Mouse (Mus musculus): ENCODE measurements around the gene Dcxr. TPM values are rescaled to one million over a fixed set of nuclear protein-coding genes. Genes with fewer than 3 reads are reported as not detected.

Dcxr gene
- total and polyA plus RNA-seq, 2 experiments from 2014 or later, result 5.0 to 8.6 TPM

DNA sequence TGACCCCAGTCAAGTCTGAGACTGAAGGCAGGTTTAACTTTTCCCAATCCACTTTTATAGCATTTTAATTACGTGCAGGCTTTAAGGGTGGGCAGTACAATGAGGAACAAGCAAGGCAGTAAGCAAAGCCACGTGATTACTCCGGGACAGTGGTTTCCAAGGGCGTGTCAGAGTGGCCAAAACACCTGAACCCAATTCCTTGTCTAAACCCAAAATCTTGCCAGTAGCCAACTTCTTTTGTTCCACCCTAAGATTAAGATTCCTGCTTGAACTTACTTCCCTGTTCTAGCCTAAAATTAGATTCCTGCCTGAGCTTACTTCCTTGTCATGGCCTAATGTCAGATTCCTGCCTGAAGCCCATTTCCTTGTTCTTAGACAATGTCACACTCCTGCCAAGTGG lies 20.9 kb upstream of the Dcxr start:
- no peak overlapping the region for H3K4me2 ChIP-seq (ENCODE audit: low read depth, low read length)
- H3K9me3 ChIP-seq (replicated peaks; ENCODE audit: control insufficient read depth, low read length), result no peaks in the 10 kb centered on the region
- no peak overlapping the region for H3K4me3 ChIP-seq (ENCODE audit: low read depth, low read length)
- no peak for TF ChIP-seq CTCF (IDR thresholded peaks at IDR 0.05; ENCODE audit: low read depth)
- no peak for TF ChIP-seq EP300 (IDR thresholded peaks at IDR 0.05; ENCODE audit: low read depth)
- H3K4me1 ChIP-seq (ENCODE audit: control insufficient read depth, insufficient read depth), result no peaks in the 10 kb centered on the region
- DNase-seq (ENCODE audit: low spot score) (no peak), ATAC-seq (ENCODE audit: insufficient read depth, low read depth) (no peak)
- H3K9ac ChIP-seq (replicated peaks; ENCODE audit: low read depth, low read length), result no peak overlapping the region
- H3K36me3 ChIP-seq (replicated peaks; ENCODE audit: control insufficient read depth, insufficient read depth, low read length), result no peaks in the 10 kb centered on the region
- 0 out of 2 replicates have a peak, but pooled peaks cover 3% of the 10 kb centered on the region for H3K27me3 ChIP-seq (ENCODE audit: control insufficient read depth, insufficient read depth, low read length)
- H3K27ac ChIP-seq (ENCODE audit: low read depth), result no peak overlapping the region
- WGBS, result 81% methylated on average over 4 of the region's 4 CpGs

DNA sequence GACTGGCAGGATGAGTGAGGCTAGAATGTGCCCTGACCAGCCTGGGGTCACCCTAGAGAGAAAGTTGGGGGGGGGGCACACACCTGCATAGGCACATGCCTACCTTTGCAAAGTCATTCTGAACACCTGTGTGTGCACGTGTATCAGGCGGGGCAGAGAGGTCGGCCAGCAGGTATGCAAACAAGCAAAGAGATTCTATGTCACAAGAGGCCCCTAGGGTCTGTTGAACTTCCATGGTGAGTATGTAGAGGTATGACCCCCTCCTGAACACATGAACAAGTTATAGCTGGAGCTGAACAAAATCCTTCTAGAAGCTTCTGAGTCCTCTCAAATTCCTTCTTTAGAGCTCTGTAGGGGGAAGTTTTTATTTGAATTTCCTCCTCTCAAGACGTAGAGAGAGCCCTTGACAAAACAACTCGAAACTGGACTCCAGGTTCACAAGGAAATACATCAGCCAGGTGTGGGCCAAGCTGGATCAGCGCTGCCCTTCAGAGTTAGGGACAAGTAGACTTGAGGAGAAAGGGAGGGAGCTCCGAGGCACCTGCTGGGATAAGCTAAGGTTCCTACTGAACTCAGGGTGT lies 17.1 kb upstream of the Dcxr start:
- Histone ChIP-seq H3K4me3 (ENCODE audit: low read depth, low read length) (no peak overlapping the region), H3K9me3 (replicated peaks; ENCODE audit: control insufficient read depth, low read length) (no peaks in the 10 kb centered on the region), H3K9ac (replicated peaks; ENCODE audit: low read depth, low read length) (no peak overlapping the region), H3K4me1 (ENCODE audit: control insufficient read depth, insufficient read depth) (no peaks in the 10 kb centered on the region), H3K27ac (ENCODE audit: low read depth) (no peak overlapping the region), H3K27me3 (ENCODE audit: control insufficient read depth, insufficient read depth, low read length) (0 out of 2 replicates have a peak, but pooled peaks cover 3% of the 10 kb centered on the region), H3K36me3 (replicated peaks; ENCODE audit: control insufficient read depth, insufficient read depth, low read length) (no peaks in the 10 kb centered on the region), H3K4me2 (ENCODE audit: low read depth, low read length) (no peak overlapping the region)
- 66% methylated on average over 7 of the region's 7 CpGs for WGBS
- no peak for TF ChIP-seq CTCF (IDR thresholded peaks at IDR 0.05; ENCODE audit: low read depth)
- TF ChIP-seq EP300 (IDR thresholded peaks at IDR 0.05; ENCODE audit: low read depth), result no peak
- ATAC-seq (ENCODE audit: insufficient read depth, low read depth), result no peak
- no peak for DNase-seq (ENCODE audit: low spot score)

DNA sequence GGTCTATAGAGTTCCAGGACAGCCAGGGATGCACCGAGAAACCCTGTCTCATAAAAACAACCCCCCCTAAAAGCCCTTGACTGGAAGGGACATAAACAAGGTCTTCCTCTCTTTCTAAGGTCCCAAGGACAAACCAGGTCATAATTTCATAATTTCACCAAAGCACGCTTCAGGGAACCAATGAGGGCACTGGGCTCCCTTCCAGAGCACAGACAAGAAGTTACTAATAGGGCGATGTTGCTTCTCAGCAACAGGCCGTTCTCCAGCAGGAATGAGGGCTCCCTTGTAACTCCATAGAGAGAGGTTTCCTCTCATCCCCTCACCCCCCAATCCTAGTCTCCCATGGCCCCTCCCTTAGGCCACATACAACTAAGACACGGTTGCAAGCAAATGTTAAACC lies 13.9 kb upstream of the Dcxr start:
- ATAC-seq (ENCODE audit: insufficient read depth, low read depth) (no peak), DNase-seq (ENCODE audit: low spot score) (no peak)
- Histone ChIP-seq H3K9ac (replicated peaks; ENCODE audit: low read depth, low read length) (no peak overlapping the region), H3K4me2 (ENCODE audit: low read depth, low read length) (no peak overlapping the region), H3K36me3 (replicated peaks; ENCODE audit: control insufficient read depth, insufficient read depth, low read length) (no peaks in the 10 kb centered on the region), H3K27ac (ENCODE audit: low read depth) (no peak overlapping the region), H3K9me3 (replicated peaks; ENCODE audit: control insufficient read depth, low read length) (no peaks in the 10 kb centered on the region), H3K4me1 (ENCODE audit: control insufficient read depth, insufficient read depth) (no peaks in the 10 kb centered on the region), H3K4me3 (ENCODE audit: low read depth, low read length) (no peak overlapping the region), H3K27me3 (ENCODE audit: control insufficient read depth, insufficient read depth, low read length) (0 out of 2 replicates have a peak, but pooled peaks cover 3% of the 10 kb centered on the region)
- WGBS, result 85% methylated on average over 5 of the region's 5 CpGs
- TF ChIP-seq EP300 (IDR thresholded peaks at IDR 0.05; ENCODE audit: low read depth), result no peak
- TF ChIP-seq CTCF (IDR thresholded peaks at IDR 0.05; ENCODE audit: low read depth), result no peak

DNA sequence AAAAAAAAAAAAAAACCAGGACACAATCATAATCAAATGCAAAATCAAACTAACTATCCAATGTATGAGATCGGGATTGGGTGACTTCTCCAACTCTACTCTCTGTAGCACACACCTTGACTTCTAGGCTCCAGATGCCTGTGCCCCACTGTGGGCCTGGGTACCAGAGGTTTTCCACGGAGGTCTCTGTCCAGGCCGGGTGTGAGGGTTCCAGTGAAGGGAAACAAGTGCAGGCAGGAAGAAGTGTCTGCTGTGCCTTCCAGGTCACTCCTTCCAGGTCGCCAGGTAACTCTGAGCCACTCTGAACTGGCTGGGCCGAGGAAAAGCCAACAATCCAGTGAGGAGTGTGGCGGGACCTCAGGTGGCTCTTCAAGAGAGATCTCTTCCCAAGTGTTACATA lies 9.3 kb upstream of the Dcxr start:
- Histone ChIP-seq H3K36me3 (replicated peaks; ENCODE audit: control insufficient read depth, insufficient read depth, low read length) (no peaks in the 10 kb centered on the region), H3K9me3 (replicated peaks; ENCODE audit: control insufficient read depth, low read length) (no peaks in the 10 kb centered on the region), H3K4me2 (ENCODE audit: low read depth, low read length) (no peak overlapping the region), H3K4me3 (ENCODE audit: low read depth, low read length) (no peak overlapping the region), H3K27ac (ENCODE audit: low read depth) (no peak overlapping the region), H3K4me1 (ENCODE audit: control insufficient read depth, insufficient read depth) (0 out of 2 replicates have a peak, but pooled peaks cover 2% of the 10 kb centered on the region), H3K9ac (replicated peaks; ENCODE audit: low read depth, low read length) (no peak overlapping the region), H3K27me3 (ENCODE audit: control insufficient read depth, insufficient read depth, low read length) (no peaks in the 10 kb centered on the region)
- 57% methylated on average over 6 of the region's 6 CpGs for WGBS
- no peak for DNase-seq (ENCODE audit: low spot score)
- no peak for ATAC-seq (ENCODE audit: insufficient read depth, low read depth)
- TF ChIP-seq CTCF (IDR thresholded peaks at IDR 0.05; ENCODE audit: low read depth) (no peak), EP300 (IDR thresholded peaks at IDR 0.05; ENCODE audit: low read depth) (no peak)

DNA sequence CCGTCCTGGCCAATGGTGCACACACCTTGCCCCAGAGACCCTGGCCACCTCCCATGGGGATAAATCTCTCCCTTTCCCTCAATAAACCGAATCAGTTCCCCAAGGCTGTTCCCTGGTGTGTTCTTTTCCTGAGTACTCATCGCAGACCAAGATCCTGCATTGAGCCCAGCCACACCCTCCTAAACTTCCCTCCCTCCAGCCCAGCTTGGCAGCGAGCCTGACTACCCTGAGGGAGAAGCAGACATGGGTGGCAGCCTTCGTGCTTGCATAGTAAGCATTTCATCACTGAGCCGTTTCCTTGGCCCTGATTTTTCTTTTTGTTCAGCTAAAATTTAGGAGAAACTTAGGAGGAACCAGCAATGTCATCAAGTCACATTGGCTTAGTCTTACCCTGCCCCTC lies 6.4 kb upstream of the Dcxr start:
- no peak for TF ChIP-seq CTCF (IDR thresholded peaks at IDR 0.05; ENCODE audit: low read depth)
- TF ChIP-seq EP300 (IDR thresholded peaks at IDR 0.05; ENCODE audit: low read depth), result no peak
- Histone ChIP-seq H3K4me1 (ENCODE audit: control insufficient read depth, insufficient read depth) (0 out of 2 replicates have a peak, but pooled peaks cover 2% of the 10 kb centered on the region), H3K27me3 (ENCODE audit: control insufficient read depth, insufficient read depth, low read length) (no peaks in the 10 kb centered on the region; the same call in 1 of the 2 replicates), H3K9ac (replicated peaks; ENCODE audit: low read depth, low read length) (no peak overlapping the region), H3K9me3 (replicated peaks; ENCODE audit: control insufficient read depth, low read length) (no peaks in the 10 kb centered on the region), H3K36me3 (replicated peaks; ENCODE audit: control insufficient read depth, insufficient read depth, low read length) (no peaks in the 10 kb centered on the region), H3K4me3 (ENCODE audit: low read depth, low read length) (no peak overlapping the region), H3K27ac (ENCODE audit: low read depth) (no peak overlapping the region), H3K4me2 (ENCODE audit: low read depth, low read length) (no peak overlapping the region)
- no peak for DNase-seq (ENCODE audit: low spot score)
- ATAC-seq (ENCODE audit: insufficient read depth, low read depth), result no peak
- WGBS, result 39% methylated on average over 6 of the region's 6 CpGs
